15 mouse cellular contexts compared by ENCODE assay signal in the genomic region with DNA sequence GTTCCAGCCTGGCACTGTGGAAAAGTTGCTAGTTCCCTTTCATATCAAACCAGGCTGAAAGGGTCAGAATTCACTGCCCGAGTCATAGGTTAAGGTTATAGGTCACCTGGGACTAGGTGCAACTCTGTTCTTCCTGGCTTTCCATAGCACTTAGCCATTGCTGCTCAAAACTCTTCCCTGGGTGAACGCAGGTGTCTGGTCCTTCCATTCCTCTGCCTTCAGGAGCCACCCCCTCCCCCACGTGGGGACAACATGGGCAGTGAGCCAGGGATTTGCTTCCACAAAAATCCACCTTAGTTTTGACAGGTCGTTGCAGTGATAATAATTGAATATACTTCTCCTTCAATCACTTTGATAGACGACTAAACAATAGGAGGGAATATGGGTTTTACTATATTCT. TPM values are rescaled to one million over a fixed set of nuclear protein-coding genes. Genes with fewer than 3 reads are reported as not detected.
A peak's percentile ranks its signal among the peaks of the same experiment; 100 is the strongest.
DNase-seq lines count a peak whose midpoint lies in the region; ATAC-seq lines count a peak whose summit lies in the region.
"Had no signal": no experiment of that assay in that cellular context is flagged by ENCODE, and none has a peak within 500 bp of the region (broad histone marks: within the 10 kb centered on the region; RNA-seq: fewer than 3 reads in every experiment).

No protein-coding gene starts in this region.

- peaks cover 4% of the 10 kb centered on the region for H3K36me3 ChIP-seq in midbrain, embryonic 16.5 days (ENCODE audit: control insufficient read depth, insufficient read depth, low read length)
- H3K36me3 ChIP-seq in midbrain, embryonic 14.5 days (ENCODE audit: control insufficient read depth, insufficient read depth, low read length): peaks cover 18% of the 10 kb centered on the region
- H3K36me3 ChIP-seq: kidney, embryonic 15.5 days; limb, embryonic 15.5 days had no signal

- no peak overlapping the region for H3K9ac ChIP-seq in midbrain, embryonic 16.5 days (ENCODE audit: low read depth, low read length)
- no peak overlapping the region for H3K9ac ChIP-seq in midbrain, embryonic 14.5 days (replicated peaks; ENCODE audit: low read length)
- H3K9ac ChIP-seq: hindbrain, embryonic 13.5 days; kidney, embryonic 15.5 days; limb, embryonic 15.5 days; liver, embryonic 14.5 days; lung, embryonic 14.5 days had no signal

- no peaks in the 10 kb centered on the region for H3K9me3 ChIP-seq in midbrain, embryonic 16.5 days (replicated peaks; ENCODE audit: control insufficient read depth, low read length, poor library complexity, severe bottlenecking)
- no peaks in the 10 kb centered on the region for H3K9me3 ChIP-seq in midbrain, embryonic 14.5 days (ENCODE audit: control insufficient read depth, low read length)
- H3K9me3 ChIP-seq: hindbrain, embryonic 13.5 days; kidney, embryonic 15.5 days; limb, embryonic 15.5 days had no signal

- H3K4me2 ChIP-seq in midbrain, embryonic 16.5 days (ENCODE audit: low read length): no peak overlapping the region
- H3K4me2 ChIP-seq in midbrain, embryonic 14.5 days (ENCODE audit: low read length): no peak overlapping the region

- WGBS in midbrain, embryonic 16.5 days: 83% methylated on average over 5 of the region's 5 CpGs
- 83% methylated on average over 5 of the region's 5 CpGs for WGBS in midbrain, embryonic 14.5 days

- H3K27me3 ChIP-seq in midbrain, embryonic 16.5 days (ENCODE audit: control insufficient read depth, insufficient read depth, low read depth, low read length): no peaks in the 10 kb centered on the region
- no peaks in the 10 kb centered on the region for H3K27me3 ChIP-seq in midbrain, embryonic 14.5 days (ENCODE audit: control insufficient read depth, insufficient read depth, low read length)
- H3K27me3 ChIP-seq: hindbrain, embryonic 13.5 days; kidney, embryonic 15.5 days; limb, embryonic 15.5 days had no signal

- H3K4me3 ChIP-seq in midbrain, embryonic 16.5 days (ENCODE audit: low read depth, low read length): no peak overlapping the region
- no peak overlapping the region for H3K4me3 ChIP-seq in midbrain, embryonic 14.5 days (replicated peaks; ENCODE audit: low read depth, low read length)

- no peak overlapping the region for H3K27ac ChIP-seq in midbrain, embryonic 16.5 days (ENCODE audit: low read length)
- no peak overlapping the region for H3K27ac ChIP-seq in midbrain, embryonic 14.5 days (replicated peaks; ENCODE audit: low read depth, low read length)
- H3K27ac ChIP-seq: heart, adult 2 months; hindbrain, embryonic 13.5 days; kidney, embryonic 15.5 days; limb, embryonic 15.5 days; liver, embryonic 14.5 days had no signal

- ATAC-seq in midbrain, embryonic 16.5 days: 0 out of 2 replicates have a peak, but pooled peaks have one; percentile 1
- ATAC-seq in midbrain, embryonic 14.5 days (ENCODE audit: low FRiP score, low TSS enrichment): no peak

- peak; percentile 32 for DNase-seq in adrenal gland, postnatal 14 days
- DNase-seq in adrenal gland, postnatal 10 days: no peak
- DNase-seq in kidney, postnatal 10 days: peak; percentile 20
- no peak for DNase-seq in kidney, postnatal 14 days
- no peak for DNase-seq in midbrain, embryonic 14.5 days
- peak; percentile 61 for DNase-seq in testis, postnatal 10 days (ENCODE audit: low spot score)
- DNase-seq: kidney, adult 11 months had no signal

- H3K4me1 ChIP-seq in midbrain, embryonic 16.5 days (ENCODE audit: control insufficient read depth, insufficient read depth, low read length): peaks cover 9% of the 10 kb centered on the region
- H3K4me1 ChIP-seq in midbrain, embryonic 14.5 days (ENCODE audit: control insufficient read depth, insufficient read depth, low read length): peaks cover 10% of the 10 kb centered on the region

RNA-seq across cellular contexts. Expression of gene 1700010I14Rik, which starts 0.8 kb away (rescaled TPM):
- total RNA-seq in adrenal gland, postnatal 14 days (2021): 1.7 and 1.9 TPM in 2 replicates
- total RNA-seq in adrenal gland, postnatal 10 days (2021): 1 to 10 TPM; 1.7 to 2.3 TPM
- polyA plus RNA-seq in midbrain, embryonic 16.5 days (2015; fragmentation: Nextera tagmentation; extraction: Ambion mirVana): 3.0 and 3.6 TPM in 2 replicates
- polyA plus RNA-seq in midbrain, embryonic 14.5 days (2014; fragmentation: Nextera tagmentation; extraction: Ambion mirVana): 1.9 and 2.7 TPM in 2 replicates
- total RNA-seq: heart, postnatal 36 days had no signal

Comparison
In these comparisons a context has a peak if more than half of its experiments do, and no peak if none do; other contexts are left out.
1. DNase-seq: peak in adrenal gland, postnatal 14 days (single experiment), kidney, postnatal 10 days (single experiment) and testis, postnatal 10 days (single experiment); none in adrenal gland, postnatal 10 days (single experiment), kidney, postnatal 14 days (single experiment) and midbrain, embryonic 14.5 days (single experiment).